25 mouse cellular contexts compared by ENCODE assay signal in the genomic region with DNA sequence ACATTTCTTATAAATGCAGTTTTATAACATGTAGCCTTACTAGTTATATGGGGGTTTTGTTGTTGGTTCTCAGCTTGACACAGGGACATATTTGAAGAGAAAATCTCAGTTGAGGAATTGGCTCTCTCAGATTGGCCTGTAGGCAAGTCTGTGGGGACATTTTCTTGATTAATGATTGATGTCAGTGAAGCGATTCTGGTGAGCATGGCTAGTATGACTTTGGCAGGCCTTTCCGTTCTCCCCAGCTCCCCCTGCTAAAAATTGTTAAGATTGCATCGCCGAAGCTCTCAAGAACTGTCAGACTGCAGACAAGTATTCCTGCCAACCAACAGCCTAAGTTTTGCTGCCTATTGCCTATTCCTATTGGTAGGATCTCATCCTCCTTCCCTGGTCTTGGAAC.
DNase-seq lines count a peak whose midpoint lies in the region; ATAC-seq and TF ChIP-seq lines count a peak whose summit lies in the region.
"Had no signal": no experiment of that assay in that cellular context is flagged by ENCODE, and none has a peak within 500 bp of the region (broad histone marks: within the 10 kb centered on the region; RNA-seq: fewer than 3 reads in every experiment).

No protein-coding gene starts in this region.

- H3K79me2 ChIP-seq in liver, adult 2 months (ENCODE audit: control insufficient read depth, insufficient read depth, low read length): peaks cover 2% of the 10 kb centered on the region; the same call in 1 of the 2 replicates

- TF ChIP-seq CTCF in liver, adult 2 months (IDR thresholded peaks at IDR 0.05; ENCODE audit: low read depth, low read length): no peak

- H3K36me3 ChIP-seq in heart, embryonic 13.5 days: no peaks in the 10 kb centered on the region
- no peaks in the 10 kb centered on the region for H3K36me3 ChIP-seq in kidney, embryonic 16.5 days (ENCODE audit: insufficient read depth, low read length)
- no peaks in the 10 kb centered on the region for H3K36me3 ChIP-seq in liver, adult 2 months (ENCODE audit: control insufficient read depth, insufficient read depth, low read length)
- H3K36me3 ChIP-seq in liver, embryonic 11.5 days (ENCODE audit: control insufficient read depth, insufficient read depth, low read length): 0 out of 2 replicates have a peak, but pooled peaks cover 3% of the 10 kb centered on the region
- H3K36me3 ChIP-seq: embryonic facial prominence, embryonic 13.5 days; forebrain, embryonic 12.5 days; forebrain, embryonic 15.5 days; hindbrain, embryonic 10.5 days; hindbrain, embryonic 13.5 days had no signal

- no peak overlapping the region for H3K4me3 ChIP-seq in heart, embryonic 13.5 days
- H3K4me3 ChIP-seq in kidney, embryonic 16.5 days (ENCODE audit: low read length): no peak overlapping the region
- H3K4me3 ChIP-seq in liver, adult 2 months (ENCODE audit: insufficient read depth, low read depth, low read length): no peak overlapping the region
- no peak overlapping the region for H3K4me3 ChIP-seq in liver, embryonic 11.5 days (ENCODE audit: low read depth, low read length)
- H3K4me3 ChIP-seq: embryonic facial prominence, embryonic 10.5 days; embryonic facial prominence, embryonic 13.5 days; erythroblast, embryonic 14.5 days; forebrain, embryonic 12.5 days; forebrain, embryonic 15.5 days; hindbrain, embryonic 10.5 days; hindbrain, embryonic 13.5 days had no signal

- no peak overlapping the region for H3K4me2 ChIP-seq in heart, embryonic 13.5 days
- H3K4me2 ChIP-seq in kidney, embryonic 16.5 days (replicated peaks; ENCODE audit: low read depth, low read length): no peak overlapping the region
- H3K4me2 ChIP-seq in liver, embryonic 11.5 days: no peak overlapping the region
- H3K4me2 ChIP-seq: embryonic facial prominence, embryonic 13.5 days; forebrain, embryonic 12.5 days; forebrain, embryonic 15.5 days; hindbrain, embryonic 13.5 days had no signal

- H3K4me1 ChIP-seq in heart, embryonic 13.5 days: peaks cover 32% of the 10 kb centered on the region
- H3K4me1 ChIP-seq in kidney, embryonic 16.5 days (ENCODE audit: insufficient read depth, low read length): no peaks in the 10 kb centered on the region
- peaks cover 5% of the 10 kb centered on the region for H3K4me1 ChIP-seq in liver, adult 2 months (ENCODE audit: control insufficient read depth, insufficient read depth, low read length)
- H3K4me1 ChIP-seq in liver, embryonic 11.5 days (replicated peaks; ENCODE audit: control insufficient read depth, insufficient read depth, low read length): no peaks in the 10 kb centered on the region; the same call in 1 of the 2 replicates
- H3K4me1 ChIP-seq: embryonic facial prominence, embryonic 13.5 days; forebrain, embryonic 12.5 days; forebrain, embryonic 15.5 days; hindbrain, embryonic 13.5 days had no signal

- no peak overlapping the region for H3K9ac ChIP-seq in heart, embryonic 13.5 days
- no peak overlapping the region for H3K9ac ChIP-seq in kidney, embryonic 16.5 days (replicated peaks; ENCODE audit: low read length)
- H3K9ac ChIP-seq in liver, adult 2 months (ENCODE audit: low read depth, low read length): no peak overlapping the region
- no peak overlapping the region for H3K9ac ChIP-seq in liver, embryonic 11.5 days (ENCODE audit: low read depth, low read length)
- H3K9ac ChIP-seq: embryonic facial prominence, embryonic 13.5 days; forebrain, embryonic 12.5 days; forebrain, embryonic 15.5 days; hindbrain, embryonic 13.5 days had no signal

- no peaks in the 10 kb centered on the region for H3K9me3 ChIP-seq in heart, embryonic 13.5 days
- H3K9me3 ChIP-seq in kidney, embryonic 16.5 days (ENCODE audit: low read length): no peaks in the 10 kb centered on the region
- H3K9me3 ChIP-seq in liver, embryonic 11.5 days (ENCODE audit: control insufficient read depth, low read length): no peaks in the 10 kb centered on the region
- H3K9me3 ChIP-seq: embryonic facial prominence, embryonic 10.5 days; embryonic facial prominence, embryonic 13.5 days; forebrain, embryonic 12.5 days; forebrain, embryonic 15.5 days; hindbrain, embryonic 10.5 days; hindbrain, embryonic 13.5 days had no signal

- 0 out of 2 replicates have a peak overlapping the region, but pooled peaks have one; percentile 1 for H3K27ac ChIP-seq in heart, embryonic 13.5 days (replicated peaks)
- H3K27ac ChIP-seq in kidney, embryonic 16.5 days (ENCODE audit: low read length): no peak overlapping the region
- H3K27ac ChIP-seq in liver, adult 2 months (replicated peaks; ENCODE audit: insufficient read depth, low read depth, low read length): peak overlapping the region; percentile 18
- no peak overlapping the region for H3K27ac ChIP-seq in liver, embryonic 11.5 days (ENCODE audit: low read depth, low read length)
- H3K27ac ChIP-seq: embryonic facial prominence, embryonic 10.5 days; embryonic facial prominence, embryonic 13.5 days; forebrain, embryonic 12.5 days; forebrain, embryonic 15.5 days; hindbrain, embryonic 10.5 days; hindbrain, embryonic 13.5 days had no signal

- H3K27me3 ChIP-seq in heart, embryonic 13.5 days (replicated peaks): no peaks in the 10 kb centered on the region
- no peaks in the 10 kb centered on the region for H3K27me3 ChIP-seq in kidney, embryonic 16.5 days (ENCODE audit: insufficient read depth, low read length)
- no peaks in the 10 kb centered on the region for H3K27me3 ChIP-seq in liver, adult 2 months (ENCODE audit: control insufficient read depth, insufficient read depth, low read length)
- no peaks in the 10 kb centered on the region for H3K27me3 ChIP-seq in liver, embryonic 11.5 days (replicated peaks; ENCODE audit: control insufficient read depth, insufficient read depth, low read length)
- H3K27me3 ChIP-seq: embryonic facial prominence, embryonic 13.5 days; forebrain, embryonic 12.5 days; forebrain, embryonic 15.5 days; hindbrain, embryonic 13.5 days had no signal

- WGBS in heart, embryonic 13.5 days: 65% methylated on average over 4 of the region's 4 CpGs
- 67% methylated on average over 4 of the region's 4 CpGs for WGBS in kidney, embryonic 16.5 days
- WGBS in liver, adult 2 months: 25% methylated on average over 4 of the region's 4 CpGs
- WGBS in liver, embryonic 11.5 days: 88% methylated on average over 4 of the region's 4 CpGs

- no peak for TF ChIP-seq POLR2A in liver, adult 2 months (IDR thresholded peaks at IDR 0.05; ENCODE audit: extremely low read depth, insufficient read depth, low read length)

- peak; percentile 12 for DNase-seq in adrenal gland, postnatal 14 days
- DNase-seq in adrenal gland, postnatal 36 days: no peak
- no peak for DNase-seq in heart, postnatal 4 days
- DNase-seq in kidney, adult 9 months: peak; percentile 60
- DNase-seq in liver, adult 2 months (ENCODE audit: extremely low read depth, low read depth, low spot score): no peak
- no peak for DNase-seq in liver, embryonic 11.5 days (ENCODE audit: low spot score)
- DNase-seq: adrenal gland, postnatal 10 days; cerebellum, adult 11-12 months; cerebellum, adult 8-10 months; cerebellum, postnatal 10 days; cerebellum, postnatal 36 days; embryo, embryonic 11 days; gastrocnemius, postnatal 10 days; heart, adult 18-20 months had no signal

- no peak for ATAC-seq in heart, embryonic 13.5 days (ENCODE audit: extremely low read depth, insufficient number of reproducible peaks, low FRiP score, low TSS enrichment)
- ATAC-seq in kidney, embryonic 16.5 days (ENCODE audit: low FRiP score, low TSS enrichment): no peak
- no peak for ATAC-seq in liver, embryonic 11.5 days (replicated peaks; ENCODE audit: low FRiP score)
- ATAC-seq: activated CD4-positive, CD25-positive, alpha-beta regulatory T cell, adult 4 months; forebrain, embryonic 15.5 days; hindbrain, embryonic 16.5 days had no signal

Comparison
In these comparisons a context has a peak if more than half of its experiments do, and no peak if none do; other contexts are left out.
1. DNase-seq: peak in adrenal gland, postnatal 14 days (single experiment) and kidney, adult 9 months (single experiment); none in adrenal gland, postnatal 36 days (0 of 2), heart, postnatal 4 days (single experiment), liver, adult 2 months (single experiment) and liver, embryonic 11.5 days (single experiment).
2. H3K27ac ChIP-seq: peak in heart, embryonic 13.5 days (single experiment) and liver, adult 2 months (single experiment); none in kidney, embryonic 16.5 days (single experiment) and liver, embryonic 11.5 days (single experiment).